Mouse (Mus musculus) c-Kit-positive CD71-positive TER-119-positive erythroid progenitor cells, embryonic 14.5 days (primary cell): ENCODE measurements around the gene Mettl9.
A peak's percentile ranks its signal among the peaks of the same experiment; 100 is the strongest.

Experiments
- DNase-seq: peaks from one replicate; pipeline ENCODE4 v3.0.0-alpha.2; 2013; ENCODE audit warnings: low spot score

Mettl9 gene

DNA sequence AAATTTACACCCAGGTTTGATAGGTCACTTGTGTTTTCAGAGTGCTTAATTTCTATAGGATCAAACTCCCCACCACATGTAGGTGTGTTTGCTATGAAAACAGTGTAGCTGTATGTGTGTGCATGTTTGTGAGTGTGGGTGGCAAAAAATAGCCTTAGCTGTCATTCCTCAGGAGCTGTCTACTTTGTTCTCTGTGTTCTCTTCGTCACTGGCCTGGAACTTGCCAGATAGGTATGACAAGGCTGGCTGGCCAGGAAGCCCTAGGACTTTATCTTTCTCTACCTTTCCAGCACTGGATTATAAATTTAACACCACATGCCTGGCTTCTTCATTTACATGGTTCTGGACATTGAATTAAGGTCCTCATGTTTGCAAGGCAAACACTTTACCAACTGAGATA is 10.0 kb downstream of the Mettl9 start:
- DNase-seq: no peak

DNA sequence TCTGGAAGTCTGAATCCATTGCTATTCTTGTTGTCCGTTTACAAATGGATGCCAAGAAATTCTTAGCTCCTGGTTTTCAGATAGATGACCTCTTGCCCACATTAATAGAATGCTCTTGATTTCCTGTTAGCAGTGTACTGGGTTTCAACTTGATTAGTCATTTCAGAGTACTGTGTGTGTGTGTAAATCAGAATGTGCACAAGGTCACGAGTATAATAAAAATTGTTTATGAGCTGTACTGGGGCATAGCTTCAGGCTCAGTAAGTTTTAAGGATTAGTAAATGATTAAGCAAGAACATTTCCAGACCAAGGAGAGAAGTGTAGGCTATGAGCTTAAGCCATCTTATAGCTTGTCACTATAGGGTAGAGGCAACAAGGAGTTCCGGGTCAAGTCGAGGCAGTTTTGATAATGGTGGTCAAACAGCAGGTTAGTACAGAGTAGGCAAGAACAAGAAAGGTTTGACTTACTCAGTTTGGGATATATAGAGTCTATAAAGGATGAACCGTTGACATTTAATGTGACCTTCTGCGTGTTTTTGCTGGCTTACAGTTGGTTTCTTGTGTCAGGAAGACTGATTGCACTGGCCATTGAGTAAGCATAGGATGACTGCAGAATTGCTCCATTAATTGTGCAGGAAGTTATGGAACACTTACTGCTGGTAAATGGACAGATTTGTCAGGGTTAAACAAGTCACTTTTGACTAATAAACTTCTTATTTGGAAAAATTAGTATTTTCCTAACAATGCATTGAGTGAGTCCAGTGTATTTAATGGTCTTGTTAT is 11.6 kb downstream of the Mettl9 start:
- no peak for DNase-seq

DNA sequence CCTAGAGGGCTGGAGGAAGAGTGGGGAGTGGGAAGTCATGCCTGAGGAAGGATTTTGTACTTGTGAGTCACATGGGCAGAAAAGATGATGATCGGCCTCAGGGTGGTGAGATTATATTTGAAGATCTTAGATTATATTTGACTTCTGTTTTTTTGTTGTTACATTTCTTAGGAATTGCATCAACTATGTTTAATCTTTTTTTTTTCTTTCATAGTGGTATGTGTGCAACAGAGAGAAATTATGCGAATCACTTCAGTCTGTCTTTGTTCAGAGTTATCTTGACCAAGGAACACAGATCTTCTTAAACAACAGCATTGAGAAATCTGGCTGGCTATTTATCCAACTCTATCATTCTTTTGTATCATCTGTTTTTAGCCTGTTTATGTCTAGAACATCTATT is 13.4 kb downstream of the Mettl9 start:
- DNase-seq: no peak

DNA sequence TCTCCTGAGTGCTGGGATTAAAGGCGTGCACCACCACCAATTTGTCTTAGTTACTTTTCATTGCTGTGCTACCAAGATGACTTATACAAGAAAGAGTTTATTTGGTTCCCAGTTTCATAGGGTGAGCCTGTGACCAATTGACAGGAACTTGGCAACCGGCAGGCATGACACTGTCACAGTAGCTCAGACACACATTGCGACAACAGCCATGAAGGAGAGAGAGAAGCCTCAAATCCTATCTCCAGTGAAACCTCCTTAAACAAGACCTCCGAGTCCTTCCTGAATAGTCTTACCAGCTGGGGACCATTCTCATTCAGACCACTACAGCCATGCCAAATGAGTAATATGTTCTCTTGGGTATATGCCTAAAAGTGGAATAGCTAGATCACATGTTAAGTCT is 18.8 kb downstream of the Mettl9 start:
- no peak for DNase-seq

DNA sequence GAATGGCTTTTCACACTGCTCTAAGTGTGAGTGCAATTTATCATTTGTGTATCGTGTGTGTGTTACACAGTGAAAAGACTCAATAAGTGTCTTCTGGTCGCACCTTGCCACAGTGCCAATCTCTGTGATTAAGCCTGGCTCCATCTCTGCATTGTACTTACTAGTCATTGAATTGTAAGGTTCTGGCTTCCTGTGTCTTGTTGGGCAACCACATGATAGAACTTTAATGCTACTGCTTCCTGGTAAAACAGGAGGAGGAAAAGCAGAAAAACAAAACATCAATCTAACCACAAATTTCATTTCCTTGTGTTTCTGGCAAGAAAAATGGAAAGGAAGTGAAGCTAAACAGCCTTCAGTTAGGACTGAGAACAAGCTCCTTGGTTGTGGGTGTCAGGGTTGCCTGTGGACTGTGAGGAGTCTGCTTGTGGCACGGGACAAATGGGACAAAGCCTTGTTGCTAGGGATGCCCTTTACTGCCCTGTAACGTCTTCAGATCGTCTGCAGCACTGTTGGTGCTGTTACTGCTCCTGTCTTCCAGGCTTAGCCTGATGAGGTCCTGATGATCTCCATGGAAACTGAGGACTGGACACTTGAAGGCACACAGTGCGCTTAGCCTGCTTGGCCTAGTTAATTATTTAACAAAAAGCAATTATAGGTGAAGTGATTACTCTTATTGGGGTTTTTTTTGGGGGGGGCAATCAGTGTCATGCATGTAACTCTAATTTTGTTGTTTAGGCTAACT is 25.4 kb downstream of the Mettl9 start:
- DNase-seq: no peak

DNA sequence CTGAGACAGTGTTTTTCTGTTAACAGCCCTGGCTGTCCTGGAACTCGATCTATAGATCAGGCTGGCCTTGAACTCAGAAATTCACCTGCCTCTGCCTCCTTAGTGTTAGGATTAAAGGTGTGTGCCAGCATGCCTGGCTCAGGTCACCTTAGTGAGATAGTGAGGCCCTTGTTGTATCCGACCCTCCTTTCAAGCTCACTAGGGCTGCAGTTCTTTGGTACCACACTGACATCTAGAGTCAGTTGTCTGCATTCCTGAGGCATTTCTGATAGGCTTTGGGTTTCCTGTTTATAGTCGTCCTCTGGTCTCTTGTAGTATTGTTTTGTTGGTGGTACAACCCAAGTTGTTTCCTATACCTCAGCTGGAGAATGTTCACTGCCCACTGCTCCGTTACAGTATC is 30.1 kb downstream of the Mettl9 start:
- DNase-seq: no peak

DNA sequence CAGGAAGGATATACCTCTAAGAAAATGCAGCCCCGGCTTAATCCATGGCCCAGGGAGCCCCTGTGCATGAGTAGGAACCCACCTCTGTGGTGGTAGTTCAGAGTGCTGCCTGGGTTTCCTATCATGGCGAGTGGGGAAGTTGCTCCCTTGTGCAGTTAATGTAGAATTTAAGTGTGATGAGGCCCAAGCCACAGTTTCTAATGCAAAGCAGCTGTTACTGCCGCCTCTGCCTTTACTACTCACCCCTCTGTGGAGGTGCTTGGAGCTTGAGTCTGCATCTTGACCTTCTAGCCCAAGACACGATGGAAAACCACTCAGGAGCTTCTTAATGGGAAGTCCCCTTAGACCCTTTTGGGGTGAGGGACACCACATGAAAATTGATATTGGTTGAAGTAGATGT is 37.0 kb downstream of the Mettl9 start:
- DNase-seq: no peak

DNA sequence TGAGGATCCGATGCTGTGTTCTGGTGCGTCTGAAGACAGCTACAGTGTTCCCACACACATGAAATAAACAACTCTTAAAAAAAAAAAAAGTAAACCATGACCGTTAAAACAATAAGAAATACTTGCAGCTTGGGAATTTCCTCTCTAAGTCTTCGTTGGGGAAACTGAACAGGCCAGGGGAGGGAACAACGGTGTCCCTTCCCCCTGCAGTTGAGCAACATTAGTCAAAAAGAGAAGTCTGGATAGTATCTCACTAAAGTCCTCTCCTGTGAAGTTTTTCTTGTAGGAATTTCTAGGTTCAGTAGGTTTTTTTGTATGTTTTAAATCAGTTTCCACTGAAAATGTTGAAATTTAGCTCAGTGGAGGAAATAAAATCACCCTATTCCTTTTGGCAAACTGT is 38.3 kb downstream of the Mettl9 start:
- no peak for DNase-seq

DNA sequence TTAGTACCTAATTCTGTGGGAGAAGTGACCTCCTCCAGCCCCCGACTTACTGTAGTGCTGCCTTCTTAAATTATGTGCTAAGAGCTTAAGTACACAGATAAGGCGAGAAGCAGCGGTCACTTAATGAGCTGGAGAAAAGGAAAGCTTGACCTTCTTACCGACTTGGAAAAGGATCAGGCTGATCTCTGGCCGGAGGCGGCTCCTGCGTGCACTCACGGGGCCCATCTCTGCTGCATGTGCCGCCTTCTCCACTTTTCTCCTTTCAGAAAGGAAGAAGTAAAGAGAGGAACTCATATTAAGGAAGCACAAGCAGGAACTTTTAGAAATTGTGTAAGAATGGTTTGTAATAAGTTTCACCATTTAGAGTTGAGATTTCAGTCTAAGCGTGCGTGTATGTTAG is 40.0 kb downstream of the Mettl9 start, which contains the start of gene Igsf6:
Igsf6 (minus strand) TSS at position 292 of the 400 bp plus-strand sequence.
- no peak for DNase-seq

DNA sequence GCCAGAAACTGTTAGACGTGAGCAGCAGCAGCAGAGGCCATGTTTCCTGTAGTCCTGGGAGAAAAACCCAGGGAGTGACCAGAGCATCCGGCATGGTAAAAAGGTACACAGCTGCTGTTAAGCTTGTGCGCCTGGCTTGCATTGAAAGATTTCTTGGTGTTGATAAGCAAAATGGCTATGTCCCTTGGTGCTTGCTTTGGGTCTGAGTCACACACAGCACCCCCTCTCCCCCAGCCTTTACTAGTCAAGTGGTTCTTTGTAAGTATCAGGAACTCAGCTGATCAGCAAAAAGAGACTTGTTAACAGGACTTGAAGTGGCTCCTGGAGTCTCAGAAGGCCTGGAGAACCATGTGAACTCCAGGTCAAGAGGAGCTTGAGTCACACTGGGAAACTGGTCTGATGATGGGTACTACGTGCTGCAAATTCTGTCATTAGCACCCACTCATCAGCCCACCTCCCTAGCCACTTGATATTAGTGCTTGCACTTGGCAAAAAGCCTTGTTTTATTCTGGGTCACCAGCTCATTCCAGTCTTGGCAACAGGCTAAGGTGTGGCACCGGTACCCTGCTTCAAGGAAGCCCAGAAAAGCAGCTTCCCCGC is 40.7 kb downstream of the Mettl9 start:
- no peak for DNase-seq

DNA sequence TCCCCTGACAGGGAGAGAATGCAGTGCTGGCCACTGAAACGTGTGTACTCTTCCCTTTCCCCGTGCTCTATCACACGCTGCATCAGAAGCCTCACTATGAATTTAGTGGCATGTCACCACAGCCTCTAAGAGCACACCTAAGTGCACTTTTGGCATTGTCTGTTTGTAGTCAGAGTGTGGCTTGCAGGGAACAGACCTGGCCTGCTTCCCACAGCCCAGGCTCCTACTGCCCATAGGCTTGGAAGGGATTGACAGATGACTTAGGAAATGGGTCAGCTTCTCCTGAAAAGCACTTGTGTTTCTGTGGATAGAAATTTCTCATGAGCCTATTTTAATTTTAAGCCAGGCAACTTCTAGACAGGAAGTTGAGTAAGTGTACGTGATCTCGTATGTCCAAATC is 41.2 kb downstream of the Mettl9 start:
- DNase-seq: no peak

DNA sequence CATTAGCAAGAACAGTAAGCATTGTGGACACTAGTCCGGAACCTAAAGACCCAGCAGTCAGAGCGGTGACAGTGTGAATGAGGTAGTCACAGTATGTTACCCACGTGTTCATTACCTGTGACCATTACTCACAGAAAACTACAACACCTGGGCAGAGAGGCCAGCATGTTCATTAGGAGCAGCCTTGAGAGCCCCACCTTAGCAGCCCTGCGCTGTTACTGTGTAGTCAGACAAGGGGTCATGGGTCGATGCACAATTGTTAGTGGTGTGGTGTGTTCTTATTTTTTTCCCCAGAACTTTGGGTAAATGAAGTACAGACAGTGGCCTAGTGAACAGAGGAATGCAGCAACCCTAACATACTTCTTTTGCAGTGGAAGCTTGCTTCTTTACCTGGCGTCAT is 43.1 kb downstream of the Mettl9 start:
- no peak for DNase-seq

DNA sequence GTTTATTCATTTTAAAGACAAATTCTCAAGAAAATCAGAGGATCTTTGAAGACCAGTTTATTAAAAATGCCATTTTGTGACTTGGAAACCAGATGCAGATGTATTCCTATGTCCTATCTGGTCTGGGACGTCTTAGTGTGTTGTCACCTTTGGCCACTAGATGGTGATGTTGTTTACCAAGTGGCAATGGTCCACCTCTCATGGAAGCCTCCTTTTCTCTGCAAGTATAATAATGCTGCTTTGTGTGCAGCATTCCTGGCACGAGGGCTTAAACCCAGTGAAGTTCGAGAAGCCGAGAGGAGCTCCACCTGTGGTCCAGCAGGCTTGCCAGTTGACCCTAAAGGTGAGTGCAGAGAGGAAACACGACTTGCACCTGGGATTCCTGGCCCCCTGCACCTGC is 43.6 kb downstream of the Mettl9 start:
- peak; percentile 47 for DNase-seq

DNA sequence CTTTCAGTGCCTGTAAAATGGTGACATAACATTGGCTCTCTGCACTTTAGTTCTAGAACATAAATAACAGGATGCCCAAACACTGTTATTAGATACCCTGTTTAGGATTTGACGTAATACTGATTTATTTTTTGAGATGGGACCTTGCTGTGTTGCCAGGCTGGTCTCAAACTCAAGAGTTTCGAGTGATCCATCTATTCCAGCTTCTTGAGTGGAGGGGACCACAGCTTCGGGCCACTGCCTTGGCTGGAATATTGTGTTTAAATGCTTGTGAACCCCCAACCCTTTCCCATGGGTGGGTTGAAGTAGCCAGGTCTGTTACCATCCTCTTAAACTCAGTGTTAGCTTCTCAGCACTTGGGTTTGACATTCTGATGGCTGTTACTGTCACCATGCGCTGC is 47.1 kb downstream of the Mettl9 start, which contains the start of gene Otoa:
Otoa (plus strand) TSS at position 301 of the 400 bp plus-strand sequence.
- no peak for DNase-seq

DNA sequence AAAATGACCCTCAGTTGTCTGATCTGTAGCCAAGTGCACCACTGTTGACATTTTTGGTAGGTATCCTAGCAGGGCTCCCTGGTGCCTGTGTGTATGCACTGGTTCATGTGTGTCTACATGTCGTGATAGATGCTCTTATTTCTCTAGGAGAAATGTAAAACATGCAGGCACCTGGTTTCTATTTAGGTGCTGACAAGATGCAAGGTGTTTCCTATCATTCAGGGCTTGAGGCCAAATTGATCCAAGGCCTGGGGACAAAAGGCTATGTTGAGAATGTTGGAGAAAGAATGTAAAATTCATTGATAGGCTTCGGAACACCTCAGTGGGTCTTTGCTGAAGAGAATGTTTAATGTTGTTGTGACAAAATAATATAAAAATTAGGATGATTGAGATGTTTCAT is 47.6 kb downstream of the Mettl9 start:
- no peak for DNase-seq

DNA sequence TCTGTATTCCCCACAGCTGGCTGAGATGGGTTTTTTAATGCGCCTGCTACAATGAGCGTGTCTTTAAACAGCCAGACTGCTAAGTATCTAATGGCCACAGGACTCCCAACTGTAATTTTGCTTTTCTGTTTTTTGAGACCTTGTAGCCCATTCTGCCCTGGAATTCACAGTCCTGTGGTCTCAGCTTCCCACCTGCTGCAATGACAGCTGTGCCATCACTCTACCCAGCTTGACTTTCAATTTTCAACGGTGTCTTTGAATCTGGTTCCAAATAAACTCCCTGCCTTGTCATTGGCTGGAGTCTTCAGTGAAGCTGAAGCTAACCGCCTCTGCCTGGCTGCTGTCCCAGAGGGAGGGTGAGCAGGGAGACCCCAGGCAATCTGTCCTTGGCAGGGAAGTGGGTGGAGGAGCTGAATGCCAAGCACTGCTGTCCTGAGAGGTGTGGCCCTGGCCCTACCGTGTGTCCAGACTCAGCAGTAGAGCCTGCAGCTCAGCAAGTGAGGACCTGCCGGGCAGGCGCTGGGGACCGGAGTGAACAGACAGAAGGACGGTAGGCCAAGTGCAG is 48.8 kb downstream of the Mettl9 start:
- DNase-seq: no peak

DNA sequence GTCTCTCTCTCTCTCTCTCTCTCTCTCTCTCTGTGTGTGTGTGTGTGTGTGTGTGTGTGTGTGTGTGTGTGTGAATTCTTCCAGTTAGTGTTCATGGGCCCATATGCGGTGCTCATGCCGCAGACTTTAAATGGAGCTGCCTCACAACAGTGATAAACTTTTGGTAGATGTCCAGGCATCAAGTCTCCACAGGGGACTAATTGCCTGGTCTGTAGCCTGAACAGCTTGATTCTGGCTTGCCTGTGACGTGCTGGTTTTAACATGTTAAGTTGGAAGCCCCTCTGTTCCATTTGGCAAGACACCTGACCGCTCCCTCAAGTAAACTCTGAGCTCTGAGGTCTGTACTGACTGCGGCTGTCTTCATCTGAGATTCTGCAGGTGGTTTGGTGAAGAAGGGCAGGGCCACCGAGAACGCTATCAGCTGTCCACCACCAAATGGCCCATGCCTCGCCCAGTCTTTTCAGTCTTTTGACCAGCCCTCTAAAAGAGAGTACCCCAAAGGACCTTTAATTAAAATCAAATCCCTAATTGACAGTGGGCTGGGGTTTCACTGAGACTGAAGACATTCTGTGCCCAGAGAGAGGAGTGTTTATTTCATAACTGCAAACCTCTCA is 50.7 kb downstream of the Mettl9 start:
- DNase-seq: no peak

DNA sequence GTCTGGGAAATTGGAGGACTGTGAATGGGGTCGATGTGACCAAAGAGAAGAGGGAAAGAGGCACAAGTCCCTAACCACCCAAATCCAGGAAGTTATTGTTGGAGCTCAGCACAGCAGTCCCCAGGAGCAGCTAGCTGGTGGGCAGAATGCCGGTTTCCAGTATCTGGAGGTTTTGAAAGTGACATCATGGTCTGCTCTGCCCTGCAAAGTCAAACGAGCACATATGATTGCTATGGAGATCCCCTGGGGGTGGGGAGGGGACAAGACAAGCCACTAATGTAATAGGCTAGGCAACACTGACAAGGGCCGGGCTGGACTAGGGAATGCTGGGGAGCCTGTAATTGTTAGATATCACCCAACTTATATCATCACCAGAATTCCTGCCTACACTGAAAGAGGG is 51.3 kb downstream of the Mettl9 start:
- no peak for DNase-seq

DNA sequence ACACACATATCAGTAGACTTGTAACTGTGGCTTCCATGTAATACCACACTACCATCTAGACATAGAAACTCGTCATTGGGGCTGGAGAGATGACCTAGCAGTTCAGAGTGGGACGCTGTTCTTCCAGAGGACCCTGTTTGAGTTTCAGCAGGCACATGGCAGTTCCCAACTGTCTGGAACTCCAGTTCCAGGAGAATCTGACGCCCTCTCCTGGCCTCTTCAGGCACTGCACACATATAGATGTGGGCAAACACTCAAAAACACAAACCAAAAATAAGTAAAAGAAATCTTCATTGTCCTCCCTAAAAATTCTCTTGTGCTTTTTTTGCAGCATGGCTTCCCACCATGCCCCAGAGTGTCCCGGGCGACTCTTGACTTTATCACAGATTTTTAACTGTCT is 54.5 kb downstream of the Mettl9 start:
- no peak for DNase-seq

DNA sequence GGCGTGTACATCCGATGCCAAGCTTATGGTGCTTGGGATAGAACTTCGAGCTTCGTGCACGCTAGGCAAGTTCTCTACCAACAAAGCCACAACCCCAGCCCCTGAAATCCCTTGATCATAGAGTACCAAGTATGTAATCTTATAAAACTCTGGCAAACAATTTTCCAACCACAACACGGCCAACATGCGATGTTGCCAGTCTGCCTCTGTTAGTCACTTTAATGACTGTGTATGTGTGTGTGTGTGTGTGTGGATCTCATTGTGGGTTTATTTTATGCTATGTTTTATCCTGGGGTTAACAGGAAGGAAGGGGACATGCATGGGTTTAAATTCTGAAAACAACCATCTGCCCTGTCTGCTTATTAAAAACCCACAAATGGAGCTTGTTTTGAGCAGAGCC is 56.5 kb downstream of the Mettl9 start:
- no peak for DNase-seq

DNA sequence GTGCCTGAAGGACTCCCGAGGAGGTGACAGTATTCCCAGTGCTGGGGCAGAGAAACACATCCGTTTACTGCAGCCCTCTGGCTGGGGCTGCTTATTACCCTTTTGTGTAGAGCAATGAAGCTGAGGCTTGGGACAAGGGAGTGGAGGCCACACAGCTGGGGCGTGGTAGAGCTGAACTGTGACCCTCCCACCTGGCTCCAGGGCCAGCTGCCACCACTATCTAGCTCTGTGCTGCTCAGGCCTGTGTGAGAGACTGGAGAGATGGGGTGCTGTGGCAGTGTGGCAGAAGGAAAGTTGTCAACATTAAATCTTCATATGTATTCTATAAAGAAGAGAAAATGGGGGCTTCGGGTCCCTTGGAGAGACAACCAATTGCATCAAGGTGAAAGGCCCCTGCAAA is 58.8 kb downstream of the Mettl9 start:
- no peak for DNase-seq

DNA sequence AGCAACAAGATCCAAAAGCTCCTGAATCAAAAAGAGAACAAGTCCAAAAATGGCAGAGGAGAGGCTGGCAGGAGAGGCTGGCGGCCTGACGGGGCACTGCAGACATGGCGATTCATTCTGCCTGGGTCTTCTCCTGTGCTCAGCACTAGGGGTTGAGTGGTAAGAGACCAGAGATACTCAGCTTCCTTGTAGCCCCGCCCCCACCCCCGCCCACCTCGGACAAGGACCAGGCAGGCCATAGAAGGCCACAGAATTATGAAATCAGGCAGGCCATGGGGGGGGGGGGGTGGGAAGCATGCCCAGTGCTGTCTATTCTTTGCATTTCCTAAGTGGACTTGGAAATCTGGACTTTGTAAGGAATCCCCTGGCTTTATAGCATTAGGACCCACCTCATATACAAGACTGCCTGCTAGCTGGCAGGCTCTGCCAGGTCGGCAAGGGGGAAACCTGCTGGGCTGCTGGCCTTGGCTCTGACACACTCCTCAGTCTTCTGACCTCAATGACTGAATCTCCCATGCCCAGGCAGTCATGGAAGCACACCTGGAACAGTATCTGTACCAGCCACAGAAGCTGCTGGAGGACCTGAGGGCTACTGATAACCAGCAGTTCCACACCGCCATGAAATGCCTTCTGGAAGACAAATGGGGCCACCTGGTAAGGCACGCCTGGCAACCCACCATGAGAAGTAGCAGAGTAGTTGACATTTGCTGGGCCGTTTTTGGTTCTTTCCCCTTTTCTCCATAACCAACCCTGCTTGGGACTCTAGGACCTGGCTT is 64.6 kb downstream of the Mettl9 start:
- DNase-seq: no peak
